Mouse (Mus musculus): ENCODE data around the gene Pard3.

- TF ChIP-seq POLR2A (IDR thresholded peaks at IDR 0.05; ENCODE audit: control insufficient read depth, extremely low read depth, insufficient read depth, low read length, poor library complexity) (no peak), CTCF (IDR thresholded peaks at IDR 0.05; ENCODE audit: borderline replicate concordance, control insufficient read depth, extremely low read depth, insufficient read depth, low read length, poor library complexity) (no peak)
Observed at GRCm38 (mm10) chr8:127464300-127464699, 400.6 kb downstream of the Pard3 start.
